Mouse (Mus musculus): ENCODE measurements around the gene Pla2g3. TPM values are rescaled to one million over a fixed set of nuclear protein-coding genes. Genes with fewer than 3 reads are reported as not detected.

Gene Pla2g3
- polyA plus RNA-seq, 1 experiment from 2014 or later: 0.36 TPM

- H3K9ac ChIP-seq (ENCODE audit: low read depth, low read length): no peak overlapping the region
- no peak overlapping the region for H3K4me3 ChIP-seq (ENCODE audit: low read depth, low read length)
- 62% methylated on average over 3 of the region's 3 CpGs for WGBS
- peaks cover 7% of the 10 kb centered on the region; the same call in 1 of the 2 replicates for H3K9me3 ChIP-seq (ENCODE audit: control insufficient read depth, low read length)
- no peak overlapping the region for H3K4me2 ChIP-seq (ENCODE audit: low read depth, low read length)
- H3K36me3 ChIP-seq (ENCODE audit: control insufficient read depth, insufficient read depth, low read length): no peaks in the 10 kb centered on the region
- no peak for DNase-seq (ENCODE audit: low spot score)
- H3K4me1 ChIP-seq (ENCODE audit: control insufficient read depth, insufficient read depth, low read length): peaks cover 8% of the 10 kb centered on the region
- no peak overlapping the region for H3K27ac ChIP-seq (replicated peaks; ENCODE audit: low read depth, low read length)
- H3K27me3 ChIP-seq (replicated peaks; ENCODE audit: control insufficient read depth, insufficient read depth, low read length): no peaks in the 10 kb centered on the region
- ATAC-seq (ENCODE audit: low read depth): no peak
These were observed 60.6 kb downstream of the Pla2g3 start for GRCm38 (mm10) chr11:3548564-3549295.

Other genes with a start within 250 kb of the Pla2g3 start
- 177 and 190 TPM in 2 replicates for gene Drg1, start 221.9 kb upstream of the Pla2g3 start, polyA plus RNA-seq (2014; fragmentation: Nextera tagmentation; extraction: Ambion mirVana)
- gene Patz1, start 199.4 kb upstream of the Pla2g3 start, polyA plus RNA-seq (2014; fragmentation: Nextera tagmentation; extraction: Ambion mirVana): 35.3 and 41.0 TPM in 2 replicates
- gene Pik3ip1, start 157.9 kb upstream of the Pla2g3 start, polyA plus RNA-seq (2014; fragmentation: Nextera tagmentation; extraction: Ambion mirVana): 14.4 and 16.2 TPM in 2 replicates
- gene Limk2, start 79.1 kb upstream of the Pla2g3 start, polyA plus RNA-seq (2014; fragmentation: Nextera tagmentation; extraction: Ambion mirVana): 63.8 and 74.8 TPM in 2 replicates
- gene Rnf185, start 35.9 kb upstream of the Pla2g3 start, polyA plus RNA-seq (2014; fragmentation: Nextera tagmentation; extraction: Ambion mirVana): 37.1 and 40.3 TPM in 2 replicates
- gene Inpp5j, start 16.5 kb downstream of the Pla2g3 start, polyA plus RNA-seq (2014; fragmentation: Nextera tagmentation; extraction: Ambion mirVana): 0.81 and 1.0 TPM in 2 replicates
- 204 and 215 TPM in 2 replicates for gene Selenom, start 26.4 kb downstream of the Pla2g3 start, polyA plus RNA-seq (2014; fragmentation: Nextera tagmentation; extraction: Ambion mirVana)
- gene Smtn, start 52.3 kb downstream of the Pla2g3 start, polyA plus RNA-seq (2014; fragmentation: Nextera tagmentation; extraction: Ambion mirVana): 100 and 116 TPM in 2 replicates
- 20.9 and 24.5 TPM in 2 replicates for gene Morc2a, start 160.9 kb downstream of the Pla2g3 start, polyA plus RNA-seq (2014; fragmentation: Nextera tagmentation; extraction: Ambion mirVana)

All from embryonic facial prominence, embryonic 14.5 days (tissue).